Mouse (Mus musculus) neural tube, embryonic 14.5 days (tissue): ENCODE data around the gene Rbms2. TPM values are rescaled to one million over a fixed set of nuclear protein-coding genes. Genes with fewer than 3 reads are reported as not detected.

ENCODE experiments used
- ATAC-seq: fragments of 200-750 bp; cut with Nextera tagmentation; 2 replicates; pipeline ENCODE4 v1.8.0; 2017; ENCODE audit warnings: low read depth, mild to moderate bottlenecking, moderate TSS enrichment, moderate library complexity
- H3K27ac ChIP-seq: fragments of 300-500 bp; sonication (generic); 2 replicates; pipeline ENCODE4 v1.5.1; 2014; ENCODE audit warnings: low read depth, mild to moderate bottlenecking, control low read depth, low read length, moderate library complexity, mixed read lengths
- H3K27me3 ChIP-seq: fragments of 300-500 bp; sonication (generic); 2 replicates; pipeline ENCODE4 v1.6.1; 2014; ENCODE audit warnings: low read length; ENCODE audit not compliant: control insufficient read depth, insufficient read depth
- H3K36me3 ChIP-seq: fragments of 300-500 bp; sonication (generic); 2 replicates; pipeline ENCODE4 v1.6.1; 2014; ENCODE audit warnings: low read length, mixed read lengths; ENCODE audit not compliant: control insufficient read depth, insufficient read depth
- H3K4me1 ChIP-seq: fragments of 300-500 bp; sonication (generic); 2 replicates; pipeline ENCODE4 v1.6.1; 2014; ENCODE audit warnings: low read length; ENCODE audit not compliant: control insufficient read depth, insufficient read depth
- H3K4me2 ChIP-seq: fragments of 300-500 bp; sonication (generic); 2 replicates; pipeline ENCODE4 v1.6.1; 2014; ENCODE audit warnings: mild to moderate bottlenecking, low read depth, low read length, control low read depth
- H3K4me3 ChIP-seq: fragments of 300-500 bp; sonication (generic); 2 replicates; pipeline ENCODE4 v1.5.1; 2014; ENCODE audit warnings: low read depth, low read length, control low read depth, mixed read lengths
- H3K9ac ChIP-seq: fragments of 300-500 bp; sonication (generic); replicated peaks from 2 replicates; pipeline ENCODE4 v1.6.1; 2014; ENCODE audit warnings: low read depth, mild to moderate bottlenecking, control low read depth, low read length, mixed read lengths
- H3K9me3 ChIP-seq: fragments of 300-500 bp; sonication (generic); 2 replicates; pipeline ENCODE4 v1.6.1; 2016; ENCODE audit warnings: low read length; ENCODE audit not compliant: control insufficient read depth
- WGBS: fragments of 180-500 bp; shearing (Covaris S2); extraction: QIAGEN DNeasy Blood & Tissue Kit; methylation state at CpG from one replicate; pipeline ENCODE4 v1.1.7; 2014; 5-methylcytosine and 5-hydroxymethylcytosine counted together
- polyA plus RNA-seq: library from polyadenylated mRNA; unstranded; fragments of >200 nt; fragmentation: Nextera tagmentation; extraction: Ambion mirVana; gene quantifications from 2 replicates; pipeline ENCODE4 v1.2.1, GENCODE M21; 2014

The Rbms2 gene
- polyA plus RNA-seq, 1 experiment from 2014 or later: 4.7 TPM

DNA sequence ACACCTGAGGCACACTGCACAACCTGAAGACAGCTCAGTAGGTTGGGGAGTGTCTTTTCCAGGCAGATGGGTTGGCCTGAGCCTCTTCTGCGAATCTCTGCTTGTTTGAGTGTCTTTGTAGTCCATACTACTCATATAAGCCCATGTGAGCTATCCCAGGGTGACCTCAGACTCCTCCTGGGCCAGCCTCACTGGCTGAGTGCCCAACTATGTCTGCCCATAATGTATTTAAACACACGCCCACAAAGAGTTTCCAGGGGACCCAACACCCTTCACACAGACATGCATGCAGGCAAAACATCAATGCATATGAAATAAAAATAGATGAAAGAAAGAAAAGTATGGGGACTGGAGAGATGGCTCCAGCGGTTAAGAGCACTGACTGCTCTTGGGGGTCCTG is 26.1 kb downstream of the Rbms2 start:
- 79% methylated on average over 3 of the region's 3 CpGs for WGBS
- H3K9ac ChIP-seq: no peak overlapping the region
- H3K4me2 ChIP-seq: no peak overlapping the region
- H3K4me3 ChIP-seq: no peak overlapping the region
- no peaks in the 10 kb centered on the region for H3K27me3 ChIP-seq
- no peak overlapping the region for H3K27ac ChIP-seq
- no peaks in the 10 kb centered on the region for H3K9me3 ChIP-seq
- no peaks in the 10 kb centered on the region for H3K36me3 ChIP-seq
- no peaks in the 10 kb centered on the region for H3K4me1 ChIP-seq
- no peak for ATAC-seq

DNA sequence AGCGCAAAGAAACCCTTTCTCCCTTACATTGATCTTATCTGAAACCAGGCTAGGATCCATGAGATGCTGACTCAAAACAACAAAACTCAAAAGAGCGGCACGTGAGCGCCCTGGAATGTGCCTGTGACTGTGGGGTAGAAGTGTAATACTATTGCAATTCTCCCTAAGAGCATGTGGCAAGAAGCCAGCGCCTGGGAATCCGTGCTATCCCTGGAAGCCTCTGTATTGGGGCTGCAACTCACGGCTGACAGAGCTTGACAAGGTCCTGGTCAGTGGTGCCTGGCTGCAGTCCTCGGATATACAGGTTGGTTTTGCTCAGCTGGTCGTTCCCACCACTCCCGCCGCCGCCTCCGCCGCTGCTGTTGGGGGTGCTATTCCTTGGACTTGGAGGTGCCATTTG is 29.2 kb downstream of the Rbms2 start:
- no peak overlapping the region for H3K4me2 ChIP-seq
- H3K9me3 ChIP-seq: no peaks in the 10 kb centered on the region
- H3K27ac ChIP-seq: no peak overlapping the region
- no peak overlapping the region for H3K4me3 ChIP-seq
- H3K27me3 ChIP-seq: no peaks in the 10 kb centered on the region
- H3K36me3 ChIP-seq: no peaks in the 10 kb centered on the region
- ATAC-seq: no peak
- no peak overlapping the region for H3K9ac ChIP-seq
- H3K4me1 ChIP-seq: no peaks in the 10 kb centered on the region
- WGBS: 81% methylated on average over 14 of the region's 14 CpGs

DNA sequence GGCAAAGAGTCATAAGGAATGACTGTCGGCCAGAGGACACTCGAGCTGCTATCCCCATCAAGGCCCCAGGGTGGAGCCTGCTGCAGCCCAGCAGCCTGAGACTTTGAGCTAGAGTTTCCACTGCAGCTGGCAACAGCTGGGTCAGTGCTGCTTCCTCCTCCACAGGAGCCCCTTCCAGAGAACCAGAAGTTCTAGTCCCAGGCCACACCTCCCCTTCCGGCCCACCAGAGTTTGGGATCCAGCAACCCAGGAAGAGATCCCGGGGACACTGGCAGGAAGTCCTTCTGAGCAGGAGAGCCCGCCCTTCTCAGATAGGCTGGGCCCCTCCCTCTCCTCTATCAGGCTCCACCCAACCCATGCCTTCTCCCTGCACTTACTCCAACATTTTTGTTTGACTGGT is 30.5 kb downstream of the Rbms2 start:
- no peak overlapping the region for H3K9ac ChIP-seq
- H3K27ac ChIP-seq: no peak overlapping the region
- H3K4me3 ChIP-seq: no peak overlapping the region
- H3K27me3 ChIP-seq: no peaks in the 10 kb centered on the region
- 7% methylated on average over 5 of the region's 5 CpGs for WGBS
- H3K4me1 ChIP-seq: no peaks in the 10 kb centered on the region
- H3K9me3 ChIP-seq: no peaks in the 10 kb centered on the region
- H3K4me2 ChIP-seq: no peak overlapping the region
- ATAC-seq: peak; percentile 54; the same call in 1 of the 2 replicates
- H3K36me3 ChIP-seq: no peaks in the 10 kb centered on the region

DNA sequence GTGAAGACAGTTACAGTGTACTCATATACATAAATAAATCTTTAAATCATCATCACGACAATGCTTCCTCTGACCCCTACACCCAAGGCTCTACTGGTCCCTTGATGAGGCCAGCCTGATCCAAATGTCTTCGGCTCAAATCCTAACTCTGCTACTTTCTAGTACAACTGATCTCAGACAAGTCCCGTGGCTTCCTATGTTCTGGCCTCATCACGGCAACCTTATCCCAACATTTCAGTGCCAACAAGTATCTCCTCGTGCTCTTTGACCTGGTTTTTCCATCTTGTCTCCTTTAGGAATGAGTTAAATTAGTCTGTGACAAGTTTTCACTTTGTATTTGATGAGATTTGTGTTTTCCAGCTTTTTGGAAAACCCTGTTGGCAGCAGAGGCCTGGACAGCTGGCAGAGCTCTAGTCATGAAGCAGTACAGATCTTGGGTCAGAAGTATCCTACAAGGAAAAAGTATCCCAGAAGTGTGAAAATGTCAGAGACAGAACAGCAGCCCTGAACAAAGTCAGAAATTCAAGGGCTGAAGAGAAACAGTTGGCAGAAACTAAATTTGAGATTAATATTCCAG is 31.2 kb downstream of the Rbms2 start:
- no peak overlapping the region for H3K27ac ChIP-seq
- no peaks in the 10 kb centered on the region for H3K27me3 ChIP-seq

DNA sequence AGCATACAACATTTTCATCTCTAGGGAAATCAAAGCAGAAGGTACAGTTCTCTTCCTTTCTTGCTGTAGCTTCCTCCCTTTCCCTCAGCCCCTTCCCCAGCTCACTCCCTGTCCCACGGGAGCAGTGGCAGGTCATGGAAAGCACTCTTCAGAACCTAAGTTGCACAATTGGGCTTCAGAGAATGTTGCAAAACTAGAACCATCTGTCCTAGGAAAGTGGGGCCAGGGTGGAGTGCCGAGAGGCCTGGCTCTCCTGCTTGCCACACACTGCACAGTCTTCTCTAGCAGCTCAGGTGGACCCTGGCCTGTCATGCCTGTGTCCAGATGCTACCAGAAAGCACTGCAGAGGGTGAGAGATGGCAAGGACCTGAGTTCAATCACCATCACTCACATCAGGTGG is 35.1 kb downstream of the Rbms2 start:
- H3K4me2 ChIP-seq: no peak overlapping the region
- H3K36me3 ChIP-seq: 0 out of 2 replicates have a peak, but pooled peaks cover 7% of the 10 kb centered on the region
- ATAC-seq: no peak
- H3K27me3 ChIP-seq: no peaks in the 10 kb centered on the region
- H3K4me3 ChIP-seq: no peak overlapping the region
- H3K4me1 ChIP-seq: no peaks in the 10 kb centered on the region
- H3K9me3 ChIP-seq: no peaks in the 10 kb centered on the region
- 81% methylated on average over 2 of the region's 2 CpGs for WGBS
- H3K9ac ChIP-seq: no peak overlapping the region
- no peak overlapping the region for H3K27ac ChIP-seq

More for the DNA sequence above, 31.2 kb downstream of the Rbms2 start:
- Histone ChIP-seq H3K36me3 (no peaks in the 10 kb centered on the region), H3K4me3 (no peak overlapping the region), H3K4me1 (no peaks in the 10 kb centered on the region), H3K9ac (no peak overlapping the region), H3K9me3 (no peaks in the 10 kb centered on the region), H3K4me2 (no peak overlapping the region)
- ATAC-seq: no peak
- 93% methylated on average over 5 of the region's 5 CpGs for whole genome bisulfite sequencing

DNA sequence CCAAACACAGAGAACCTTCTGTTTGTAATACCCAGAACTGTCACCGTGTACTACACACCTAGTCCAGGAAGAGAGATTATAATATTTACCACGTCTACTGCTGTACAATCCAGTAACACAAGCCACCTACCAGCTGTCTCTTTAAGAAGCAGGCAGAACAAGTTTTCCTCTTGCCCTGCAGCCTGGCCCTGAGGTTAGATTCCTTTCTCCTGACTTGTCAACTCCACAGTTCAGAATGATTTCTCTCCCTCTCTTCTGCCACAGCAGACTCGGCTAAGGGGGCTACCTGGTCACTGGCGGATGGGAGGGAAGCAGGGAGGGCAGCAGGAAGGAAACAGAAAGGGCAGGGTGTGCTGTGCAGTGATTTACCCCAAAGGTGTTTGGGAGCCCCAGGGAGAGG is 36.4 kb downstream of the Rbms2 start:
- 0 out of 2 replicates have a peak, but pooled peaks cover 7% of the 10 kb centered on the region for H3K36me3 ChIP-seq
- ATAC-seq: no peak
- no peaks in the 10 kb centered on the region for H3K27me3 ChIP-seq
- no peaks in the 10 kb centered on the region for H3K9me3 ChIP-seq
- no peak overlapping the region for H3K4me2 ChIP-seq
- WGBS: 88% methylated on average over 4 of the region's 4 CpGs
- no peaks in the 10 kb centered on the region for H3K4me1 ChIP-seq
- H3K4me3 ChIP-seq: no peak overlapping the region
- H3K27ac ChIP-seq: no peak overlapping the region
- no peak overlapping the region for H3K9ac ChIP-seq

DNA sequence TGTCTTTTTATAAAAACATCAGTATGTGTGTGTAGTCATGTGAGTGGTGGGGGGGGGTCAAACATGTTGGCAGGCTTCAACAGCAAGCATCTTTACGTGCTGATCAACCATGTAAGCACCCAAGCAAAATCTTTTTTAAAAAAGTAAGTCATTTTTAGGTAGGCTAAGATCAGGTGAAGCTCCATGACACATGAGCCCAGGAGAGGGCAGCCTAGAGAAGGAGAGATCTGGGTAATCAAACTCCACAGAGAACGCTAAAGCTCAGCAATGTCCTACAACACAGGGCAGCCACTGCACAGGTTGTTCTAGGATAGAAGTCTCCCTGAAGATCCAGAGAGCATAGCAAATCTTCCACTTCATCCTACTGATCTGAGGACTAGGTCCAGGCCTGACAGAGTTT is 37.9 kb downstream of the Rbms2 start:
- WGBS: 72% methylated on average over 2 of the region's 2 CpGs
- Histone ChIP-seq H3K4me1 (no peaks in the 10 kb centered on the region), H3K27ac (no peak overlapping the region), H3K36me3 (0 out of 2 replicates have a peak, but pooled peaks cover 7% of the 10 kb centered on the region), H3K9me3 (no peaks in the 10 kb centered on the region), H3K4me3 (no peak overlapping the region), H3K9ac (no peak overlapping the region), H3K4me2 (no peak overlapping the region), H3K27me3 (no peaks in the 10 kb centered on the region)
- ATAC-seq: no peak

DNA sequence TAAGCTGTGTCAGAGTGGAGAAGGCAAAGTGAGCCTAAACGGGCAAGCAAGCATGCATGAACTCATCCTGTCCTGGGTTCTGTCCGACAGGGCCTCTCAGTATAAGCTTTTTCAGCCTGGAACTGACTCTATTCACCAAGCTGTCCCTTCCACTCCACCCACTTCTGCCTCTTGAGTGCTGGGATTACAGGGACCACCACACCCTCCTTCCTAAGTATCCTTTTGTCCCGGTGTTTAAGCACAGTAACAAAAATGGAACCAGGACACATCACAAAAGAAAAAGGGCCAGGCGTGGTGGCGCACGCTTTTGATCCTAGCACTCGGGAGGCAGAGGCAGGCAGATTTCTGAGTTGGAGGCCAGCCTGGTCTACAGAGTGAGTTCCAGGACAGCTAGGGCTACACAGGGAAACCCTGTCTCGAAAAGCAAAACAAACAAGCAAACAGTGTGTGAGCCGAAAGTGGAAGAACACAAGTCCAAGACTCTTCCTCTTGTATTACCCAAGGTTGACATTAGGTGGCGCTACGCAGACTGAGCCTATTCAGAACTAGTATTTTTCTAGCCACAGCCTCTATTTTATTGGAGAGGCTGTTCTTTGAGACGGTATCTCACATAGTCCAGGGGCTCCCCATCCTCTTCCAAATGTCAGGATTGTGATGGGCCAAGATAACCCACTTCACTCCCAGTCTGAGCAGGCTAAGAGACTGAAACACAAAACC is 39.7 kb downstream of the Rbms2 start:
- H3K4me1 ChIP-seq: no peaks in the 10 kb centered on the region
- WGBS: 70% methylated on average over 12 of the region's 12 CpGs
- H3K9ac ChIP-seq: no peak overlapping the region
- no peak overlapping the region for H3K4me2 ChIP-seq
- no peak overlapping the region for H3K27ac ChIP-seq
- 0 out of 2 replicates have a peak, but pooled peaks cover 7% of the 10 kb centered on the region for H3K36me3 ChIP-seq
- no peaks in the 10 kb centered on the region for H3K27me3 ChIP-seq
- ATAC-seq: no peak
- no peaks in the 10 kb centered on the region for H3K9me3 ChIP-seq
- no peak overlapping the region for H3K4me3 ChIP-seq

DNA sequence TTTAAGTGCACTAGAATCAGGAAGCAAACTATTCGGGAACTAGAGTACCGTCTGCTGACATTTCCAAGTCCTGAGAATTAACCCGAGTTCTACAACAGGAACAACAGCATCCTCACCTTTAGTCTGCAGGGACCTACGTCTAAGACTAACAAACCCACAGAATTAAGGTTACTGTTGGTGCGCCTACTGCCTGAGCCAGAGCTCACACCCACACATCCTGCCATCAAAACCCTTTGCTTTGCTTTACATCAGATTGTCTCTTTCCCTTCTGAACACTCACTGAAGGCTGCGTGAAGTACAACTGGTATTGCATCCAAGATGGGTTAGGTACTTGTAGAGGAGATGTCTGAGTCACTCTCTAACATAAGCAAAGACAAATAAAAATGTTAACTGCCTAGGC is 44.7 kb downstream of the Rbms2 start:
- no peaks in the 10 kb centered on the region for H3K36me3 ChIP-seq
- H3K9me3 ChIP-seq: no peaks in the 10 kb centered on the region
- ATAC-seq: no peak
- H3K4me3 ChIP-seq: no peak overlapping the region
- no peak overlapping the region for H3K4me2 ChIP-seq
- H3K27ac ChIP-seq: no peak overlapping the region
- WGBS: 91% methylated on average over 6 of the region's 6 CpGs
- no peaks in the 10 kb centered on the region for H3K4me1 ChIP-seq
- no peak overlapping the region for H3K9ac ChIP-seq
- no peaks in the 10 kb centered on the region for H3K27me3 ChIP-seq
